Mouse (Mus musculus): ENCODE measurements around the gene Irak4.

The Irak4 gene

DNA sequence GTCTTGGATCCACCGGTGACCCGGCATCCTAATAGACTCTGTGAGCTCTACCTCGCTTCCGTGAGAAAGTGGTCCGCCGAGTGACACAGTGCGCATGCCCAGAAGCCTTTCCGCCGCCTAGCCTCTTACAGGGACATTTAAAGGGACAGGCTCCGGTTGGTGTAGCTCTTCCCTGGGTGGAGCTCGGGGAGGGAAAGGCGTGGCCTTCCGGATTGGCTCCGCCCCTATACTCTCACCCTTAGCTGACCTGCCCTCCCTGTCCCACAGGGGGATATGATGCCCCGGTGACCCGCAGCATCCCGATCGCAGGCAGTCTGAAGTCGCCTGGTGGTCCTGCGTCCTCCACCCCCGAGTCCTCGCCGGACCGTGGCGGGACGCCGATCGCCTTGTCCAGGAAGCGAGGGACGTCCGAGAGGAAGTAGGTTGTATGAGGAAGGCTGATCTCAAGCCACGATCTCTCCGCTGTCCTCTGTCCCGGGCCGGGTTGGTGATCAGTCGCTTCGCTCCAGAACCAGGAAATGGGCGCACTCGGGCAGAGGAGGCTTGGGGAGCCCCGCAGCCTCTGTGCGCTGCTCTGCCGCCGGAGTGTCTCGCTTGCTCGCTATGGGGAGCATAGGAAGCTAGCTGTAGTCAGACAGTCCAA lies at the start of gene Irak4, which contains the start of gene Pus7l:
Gene Irak4 (plus strand): TSS at position 235 of the 643 bp plus-strand sequence.
Gene Pus7l (minus strand): TSS at position 139 of the 643 bp plus-strand sequence.
- in situ Hi-C loops (cut with MboI, MseI), result no loop called here

DNA sequence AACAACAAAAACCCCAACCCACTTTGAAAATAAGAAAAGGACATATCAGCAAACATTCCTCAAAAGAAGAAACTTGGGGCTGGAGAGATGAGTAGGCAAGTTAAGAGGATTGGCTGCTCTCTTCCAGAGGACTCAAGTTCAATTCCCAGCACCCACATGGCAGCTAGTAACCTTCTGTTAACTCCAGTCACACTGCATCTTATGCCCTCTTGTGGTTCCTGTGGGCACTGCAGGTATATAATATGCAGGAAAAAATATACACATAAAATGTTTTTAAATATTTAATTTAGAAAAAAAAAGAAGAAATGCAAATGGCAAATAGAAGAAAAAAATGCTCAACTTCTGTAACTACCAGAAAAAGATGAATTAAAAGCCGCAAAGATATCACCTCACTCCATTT lies 49.0 kb upstream of the Irak4 start:
- in situ Hi-C loops (cut with MboI, MseI), result no loop called here

DNA sequence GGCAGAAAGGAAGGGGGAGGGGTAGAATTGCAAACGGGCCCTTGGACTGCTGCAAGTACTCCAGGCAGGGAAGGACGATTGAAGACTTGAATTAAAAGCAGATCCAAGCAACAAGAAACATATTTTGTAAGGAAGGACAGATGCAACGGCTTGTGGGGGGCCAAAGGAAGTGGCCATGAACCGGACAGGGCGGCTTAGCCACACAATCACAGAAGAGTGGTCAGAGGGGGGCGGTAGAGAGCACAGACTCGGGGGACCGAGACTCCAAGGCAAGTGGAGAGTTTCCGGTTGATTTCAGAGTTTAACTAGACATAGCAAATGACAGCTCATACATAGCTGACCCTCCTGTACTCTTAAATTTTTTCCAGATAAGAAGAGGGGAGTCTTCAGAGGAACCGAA lies 47.5 kb upstream of the Irak4 start:
- in situ Hi-C loops (cut with MboI, MseI), result no loop called here

DNA sequence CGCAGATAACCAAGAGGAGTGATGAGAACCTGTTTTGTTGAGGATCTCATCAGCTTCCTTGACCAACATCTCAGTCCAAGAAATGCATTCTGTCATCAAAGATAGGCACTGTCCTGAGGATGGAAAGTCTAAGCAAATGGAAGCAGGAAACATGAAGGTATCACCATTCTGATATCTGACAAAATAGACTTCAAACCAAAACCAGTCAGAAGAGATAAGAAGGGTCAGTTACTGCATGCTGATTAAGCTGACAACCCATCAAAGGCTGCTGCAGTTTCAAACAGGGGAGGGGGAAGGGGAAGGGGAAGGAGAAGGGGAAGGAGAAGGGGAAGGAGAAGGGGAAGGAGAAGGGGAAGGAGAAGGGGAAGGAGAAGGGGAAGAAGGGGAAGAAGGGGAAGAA lies 44.2 kb upstream of the Irak4 start:
- in situ Hi-C loops (cut with MboI, MseI), result no loop called here

DNA sequence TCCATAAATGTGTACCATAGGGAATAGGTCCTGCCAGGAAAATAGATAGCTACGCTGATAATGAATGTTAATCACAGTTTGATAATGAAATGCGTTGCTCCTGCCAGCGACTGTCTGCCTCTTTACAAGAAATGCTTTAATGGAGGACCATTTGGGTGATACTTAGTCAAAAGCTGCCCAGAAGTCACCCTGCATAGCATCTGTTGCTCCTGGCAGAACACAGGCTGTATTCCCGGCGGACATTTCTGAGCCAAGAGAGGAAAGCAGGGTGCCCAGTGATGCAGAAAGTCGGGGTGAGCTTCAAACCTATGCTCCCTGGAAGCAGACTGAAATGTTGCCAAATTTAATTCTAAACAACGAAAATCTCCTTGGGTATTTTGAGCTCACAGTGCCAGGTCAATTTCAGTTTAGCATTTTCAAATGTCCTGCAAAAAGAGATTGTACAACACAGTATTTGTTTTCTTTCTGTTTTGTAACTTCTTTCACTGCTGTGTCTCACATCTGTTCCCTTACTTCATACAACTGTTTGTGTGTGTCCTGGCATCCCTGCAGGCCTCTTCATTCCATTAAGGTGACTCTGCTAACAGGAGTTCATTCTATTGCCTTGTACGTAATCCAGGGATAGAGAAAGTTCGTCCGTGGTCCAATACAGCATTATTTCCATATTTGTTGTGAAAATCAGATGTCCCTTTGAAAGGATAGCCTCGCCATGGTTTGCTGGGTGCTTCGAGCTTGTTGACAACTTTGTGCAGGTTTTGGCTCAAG lies 39.8 kb upstream of the Irak4 start:
- in situ Hi-C loops (cut with MboI, MseI), result loop anchor here (25.0 kb wide), 1 partner anchor 1041 kb away; no protein-coding TSS in a partner anchor

DNA sequence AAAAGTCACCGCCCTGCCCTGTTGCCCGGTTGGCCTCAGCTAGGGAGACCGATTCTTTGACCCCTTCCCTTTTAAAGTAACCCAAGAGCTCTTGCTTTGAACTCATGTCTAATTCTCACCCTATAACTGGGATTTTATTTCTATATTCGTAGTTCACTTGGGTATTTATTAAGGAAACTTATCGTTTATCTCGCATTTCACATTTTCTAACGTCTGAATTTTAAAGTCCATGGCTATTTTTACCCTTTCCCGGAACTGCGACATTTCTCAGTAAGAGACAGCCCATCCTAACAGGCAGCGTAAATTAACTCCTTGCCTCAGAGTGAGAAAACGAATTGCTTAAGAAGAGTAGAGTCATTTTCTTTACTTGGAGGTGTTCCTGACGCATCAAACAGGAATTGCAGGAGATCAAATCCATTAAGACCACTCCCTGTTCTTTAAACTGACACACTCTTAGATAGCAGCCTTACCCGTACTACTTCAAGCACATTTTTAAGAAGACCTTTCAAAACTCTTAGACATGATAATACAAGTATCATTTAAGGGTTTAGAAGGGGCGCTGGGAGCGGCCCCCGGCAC lies 25.4 kb upstream of the Irak4 start:
- in situ Hi-C loops (cut with MboI, MseI), result loop anchor here (25.0 kb wide), 1 partner anchor 1056 kb away; no protein-coding TSS in a partner anchor

DNA sequence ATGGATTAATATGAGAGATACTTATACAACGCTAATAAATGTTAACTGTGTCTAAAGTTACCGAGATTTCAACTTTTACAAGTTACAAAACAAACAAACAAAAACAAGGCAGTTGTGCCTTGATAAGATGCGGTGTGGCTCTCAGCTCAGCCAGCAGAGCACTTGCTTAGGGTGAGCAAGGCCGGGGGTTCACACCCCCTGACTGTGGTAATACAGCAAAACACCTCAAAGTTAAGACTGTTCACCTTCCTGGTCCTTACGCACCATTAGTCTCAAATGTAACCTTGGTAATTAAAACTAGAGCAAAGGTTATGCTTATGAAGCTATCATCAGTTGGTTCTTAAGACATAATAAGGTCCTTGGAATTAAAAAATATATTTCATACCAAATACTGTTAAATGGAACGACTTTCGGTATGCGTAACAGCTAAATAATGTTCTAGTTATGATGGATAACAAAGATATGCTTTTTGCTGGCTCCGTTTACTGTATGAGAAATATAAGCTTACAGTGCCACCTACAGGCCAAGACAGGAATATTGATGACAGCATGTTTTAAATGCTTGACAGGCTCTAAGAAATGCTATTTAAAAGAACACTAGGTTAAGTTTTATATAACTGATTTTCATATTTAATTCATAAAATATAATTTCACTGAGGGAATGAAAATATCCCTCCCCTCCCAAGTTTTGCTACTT lies 23.1 kb upstream of the Irak4 start:
- in situ Hi-C loops (cut with MboI, MseI), result loop anchor here (25.0 kb wide), 1 partner anchor 1058 kb away; no protein-coding TSS in a partner anchor

DNA sequence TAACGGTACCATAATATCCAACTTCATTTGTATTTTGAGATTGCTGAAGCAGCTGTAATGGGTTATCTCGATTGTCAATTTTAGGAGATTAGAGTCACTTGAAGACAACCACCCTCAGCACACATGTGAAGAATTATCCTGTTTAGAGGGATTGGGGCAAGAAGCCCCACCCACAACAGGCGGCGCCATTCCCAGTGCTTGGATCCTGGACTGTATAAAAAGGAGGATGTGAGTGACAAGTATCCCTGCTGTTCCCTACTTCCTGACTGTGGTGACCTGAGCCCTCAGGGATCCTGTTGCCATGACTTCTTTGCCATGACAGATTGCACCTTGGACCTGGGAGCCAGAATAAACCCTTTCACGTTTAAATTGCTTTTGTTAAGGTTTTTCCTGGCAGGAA lies 22.5 kb upstream of the Irak4 start:
- in situ Hi-C loops (cut with MboI, MseI), result loop anchor here (25.0 kb wide), 1 partner anchor 1059 kb away; no protein-coding TSS in a partner anchor

DNA sequence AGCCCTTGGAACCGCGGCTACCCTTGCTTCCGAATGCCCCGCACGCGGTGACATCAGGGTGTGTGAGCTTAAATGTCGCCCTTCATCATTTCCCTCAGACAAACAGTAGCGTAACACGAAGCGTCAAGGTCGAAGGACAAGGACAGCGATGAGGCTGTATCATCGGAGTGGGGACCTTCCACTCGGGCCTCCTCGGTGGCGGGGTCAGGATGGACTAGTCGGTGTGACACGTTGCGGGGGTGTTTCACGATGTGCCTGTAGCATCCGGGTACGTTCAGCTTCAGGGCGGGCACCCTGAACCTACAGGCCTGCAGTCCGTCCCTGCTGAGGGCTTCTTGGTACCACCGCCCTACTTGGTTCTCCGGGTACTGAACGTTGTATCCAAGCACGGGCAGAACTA lies 20.2 kb upstream of the Irak4 start:
- in situ Hi-C loops (cut with MboI, MseI), result loop anchor here (25.0 kb wide), 1 partner anchor 1061 kb away; no protein-coding TSS in a partner anchor

DNA sequence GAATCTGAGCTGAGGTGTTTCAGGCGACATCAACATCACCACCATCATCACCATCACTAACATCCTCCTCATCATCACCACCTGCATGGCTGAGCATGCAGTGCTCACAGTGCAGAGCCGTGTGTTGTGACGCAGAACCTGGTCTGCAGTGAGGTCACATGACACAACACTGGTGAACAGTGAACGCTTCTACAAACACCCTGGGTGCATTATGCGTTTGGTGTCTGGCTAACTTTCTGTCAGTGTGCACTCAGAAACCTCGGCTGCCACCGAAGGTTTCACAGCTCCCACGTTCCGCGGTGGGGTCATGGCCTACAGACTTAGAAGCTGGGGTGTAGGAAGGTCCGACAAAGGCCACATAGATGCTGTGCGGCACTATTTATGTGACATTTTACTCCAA lies 18.5 kb upstream of the Irak4 start:
- in situ Hi-C loops (cut with MboI, MseI), result loop anchor here (25.0 kb wide), 1 partner anchor 1063 kb away; no protein-coding TSS in a partner anchor

DNA sequence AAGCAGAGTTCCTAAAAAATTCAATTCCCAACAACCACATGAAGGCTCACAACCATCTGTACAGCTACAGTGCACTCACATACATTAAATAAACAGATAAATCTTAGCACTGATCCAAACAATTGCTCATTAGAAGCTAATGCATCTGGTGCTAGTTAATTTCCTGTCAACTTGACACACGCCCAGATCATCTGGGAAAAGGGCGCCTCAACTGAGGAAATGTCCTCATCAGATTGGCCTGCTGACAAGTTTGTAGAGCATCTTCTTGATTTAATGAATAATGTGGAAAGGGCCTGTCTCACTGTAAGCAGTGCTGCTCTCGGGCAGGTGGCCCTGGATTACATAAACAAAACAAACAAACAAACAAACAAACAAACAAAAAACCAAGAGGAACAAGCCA lies 12.9 kb upstream of the Irak4 start:
- in situ Hi-C loops (cut with MboI, MseI), result no loop called here

DNA sequence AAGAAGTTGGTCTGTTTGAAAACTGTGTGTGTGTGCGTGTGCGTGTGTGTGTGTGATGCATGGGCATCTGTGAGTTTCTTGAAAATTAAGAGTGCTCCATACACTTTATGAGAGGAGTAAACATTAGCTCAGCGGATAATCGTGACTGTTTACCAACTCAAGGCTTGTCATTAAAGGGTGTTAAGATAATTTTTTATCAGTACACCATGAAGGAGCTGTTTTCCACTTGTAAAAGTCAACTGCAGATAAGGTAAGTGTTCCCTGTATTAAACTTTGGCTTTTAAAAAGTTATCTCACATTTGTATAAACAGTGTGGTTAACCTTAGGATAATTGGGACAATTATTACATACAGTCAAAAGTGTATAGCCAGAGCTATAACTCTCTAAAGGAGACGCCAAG lies 11.1 kb upstream of the Irak4 start:
- in situ Hi-C loops (cut with MboI, MseI), result no loop called here

DNA sequence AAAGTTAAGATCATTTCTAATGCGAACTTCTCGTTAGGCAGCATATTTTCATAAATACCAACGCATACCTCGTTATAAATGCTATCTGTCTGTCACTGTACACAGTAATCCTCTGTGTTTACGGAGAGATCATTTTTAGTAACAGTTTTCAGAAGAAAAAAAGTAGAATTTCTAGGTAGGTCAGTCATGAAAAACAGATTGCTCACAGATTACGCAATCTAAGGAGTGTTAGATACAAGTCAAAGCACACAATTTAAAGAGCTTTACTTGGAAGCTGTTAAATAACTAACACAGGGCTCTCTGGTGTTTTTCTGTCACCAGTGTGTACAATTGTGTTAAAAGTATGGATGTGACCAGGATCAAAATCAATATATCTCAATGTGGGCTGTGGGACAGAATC lies 10.5 kb upstream of the Irak4 start:
- in situ Hi-C loops (cut with MboI, MseI), result no loop called here

DNA sequence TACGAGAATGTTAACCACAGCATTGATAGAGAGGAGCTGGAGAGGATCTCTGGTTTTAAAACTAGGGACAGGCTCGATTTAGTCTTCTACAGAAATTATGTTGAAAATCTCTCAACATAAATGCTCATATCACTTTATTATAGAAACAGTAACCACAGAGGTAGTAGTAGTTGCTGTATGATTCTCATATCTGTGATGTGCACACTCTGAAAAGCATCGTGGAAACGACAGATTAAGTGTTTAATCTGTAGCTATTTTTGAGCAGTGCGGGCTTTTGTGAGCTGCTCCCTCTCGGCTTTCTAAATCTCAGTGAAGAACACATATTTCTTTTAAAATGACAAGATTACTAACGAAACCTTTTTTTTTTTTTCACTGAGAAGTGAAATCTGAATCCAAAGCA lies 7.9 kb upstream of the Irak4 start:
- in situ Hi-C loops (cut with MboI, MseI), result no loop called here

DNA sequence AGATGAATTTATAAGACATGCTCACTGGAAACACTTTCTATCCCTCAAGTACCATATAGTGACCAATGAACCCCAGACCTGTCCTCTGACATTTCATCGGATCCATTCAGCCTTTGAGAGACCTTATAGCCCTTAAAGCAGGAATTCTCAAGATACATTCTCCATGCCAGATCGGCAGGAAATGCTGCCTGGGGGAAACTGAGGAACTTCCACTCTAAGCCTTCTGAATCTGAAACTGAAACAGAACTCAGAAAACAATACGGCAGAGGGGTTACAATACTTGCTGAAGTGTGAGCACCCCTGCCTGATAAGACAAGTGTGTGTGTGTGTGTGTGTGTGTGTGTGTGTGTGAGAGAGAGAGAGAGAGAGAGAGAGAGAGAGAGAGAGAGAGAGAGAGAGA lies 4.1 kb upstream of the Irak4 start:
- in situ Hi-C loops (cut with MboI, MseI), result no loop called here

DNA sequence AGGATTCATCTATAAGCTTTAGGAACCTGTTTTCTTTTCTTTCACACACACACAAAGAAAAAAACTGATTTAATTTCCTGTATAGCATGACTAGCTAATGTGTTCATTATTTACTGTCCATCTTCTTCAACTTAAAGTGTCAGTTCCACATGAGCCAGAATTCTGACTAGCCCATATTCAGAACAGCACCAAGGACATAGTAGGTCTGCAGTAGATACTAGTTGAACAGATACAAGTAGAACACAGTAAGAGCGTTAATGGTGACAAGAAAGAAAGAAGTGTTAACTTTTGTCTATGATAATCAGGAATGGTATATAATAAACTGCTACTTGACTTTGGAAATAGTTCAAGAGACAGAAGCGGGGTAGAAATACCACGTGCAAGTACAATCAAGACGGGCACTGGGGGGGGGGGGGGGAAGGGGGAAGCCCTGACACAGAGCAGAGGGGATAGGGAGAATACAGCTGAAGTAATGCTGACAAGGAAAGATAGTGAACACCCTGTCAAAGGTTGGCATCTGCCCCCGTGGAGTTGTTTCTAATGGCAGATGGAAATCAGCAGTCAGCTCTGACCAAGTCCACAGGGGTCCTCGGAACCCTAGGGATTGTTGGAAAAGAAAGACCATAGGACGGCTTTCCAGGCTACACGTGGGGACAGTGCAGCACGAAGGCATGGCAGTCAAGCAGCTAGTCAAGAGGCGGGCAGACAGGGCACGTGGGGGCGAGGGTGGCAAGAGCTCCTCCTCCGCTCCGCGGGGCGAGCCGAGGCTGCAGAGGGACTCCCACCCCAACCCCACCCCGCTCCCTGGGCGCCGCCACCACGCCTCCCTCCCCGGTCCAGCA lies 655 bp upstream of the Irak4 start:
- in situ Hi-C loops (cut with MboI, MseI), result no loop called here

DNA sequence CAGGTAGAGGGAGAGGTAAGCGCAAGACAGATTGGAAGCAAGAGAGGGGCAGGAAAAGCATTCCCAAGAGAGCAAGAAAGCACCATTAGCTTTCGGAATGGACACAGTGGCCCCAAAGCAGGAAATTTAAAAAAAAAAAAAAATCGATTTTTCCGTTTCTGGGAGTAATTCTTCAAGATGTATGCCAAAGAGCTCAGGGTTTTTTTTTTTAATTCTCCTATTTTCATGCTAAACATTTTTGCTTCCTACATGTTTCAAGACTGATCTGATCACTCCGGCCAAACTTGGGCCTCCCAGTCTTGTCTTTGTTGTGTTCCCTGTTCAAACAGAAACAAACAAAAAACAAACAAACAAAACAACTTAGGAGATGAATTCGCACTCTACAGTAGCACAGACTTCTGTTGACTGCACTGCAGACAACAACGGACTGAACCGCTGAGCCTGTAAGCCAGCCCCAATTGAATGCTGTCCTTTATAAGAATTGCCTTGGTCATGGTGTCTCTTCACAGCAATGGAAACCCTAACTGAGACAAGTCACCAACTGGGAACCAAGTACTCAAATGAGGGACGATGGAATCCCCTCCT lies 701 bp downstream of the Irak4 start:
- in situ Hi-C loops (cut with MboI, MseI), result no loop called here

DNA sequence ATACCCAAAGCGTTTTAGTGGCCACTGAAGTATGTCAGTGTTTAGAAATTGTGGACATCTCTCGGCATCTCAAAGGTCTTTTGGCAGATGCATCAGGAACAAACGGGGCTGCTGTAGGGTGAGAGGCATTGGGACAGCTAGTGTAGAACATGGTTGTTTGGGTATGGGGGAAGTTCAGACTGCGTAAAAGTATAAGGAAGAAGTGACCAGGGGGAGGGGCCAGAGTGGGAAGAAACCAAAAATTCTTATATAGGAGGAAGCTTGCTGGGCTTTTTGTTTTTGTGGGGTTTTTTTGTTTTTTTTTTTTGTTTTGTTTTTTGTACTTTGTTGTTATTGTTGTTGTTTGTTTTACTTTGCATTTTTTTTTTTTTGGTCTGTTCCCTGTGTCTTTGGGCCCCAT lies 1.4 kb downstream of the Irak4 start:
- in situ Hi-C loops (cut with MboI, MseI), result loop anchor here (5.0 kb wide), 1 partner anchor 57 kb away; no protein-coding TSS in a partner anchor

DNA sequence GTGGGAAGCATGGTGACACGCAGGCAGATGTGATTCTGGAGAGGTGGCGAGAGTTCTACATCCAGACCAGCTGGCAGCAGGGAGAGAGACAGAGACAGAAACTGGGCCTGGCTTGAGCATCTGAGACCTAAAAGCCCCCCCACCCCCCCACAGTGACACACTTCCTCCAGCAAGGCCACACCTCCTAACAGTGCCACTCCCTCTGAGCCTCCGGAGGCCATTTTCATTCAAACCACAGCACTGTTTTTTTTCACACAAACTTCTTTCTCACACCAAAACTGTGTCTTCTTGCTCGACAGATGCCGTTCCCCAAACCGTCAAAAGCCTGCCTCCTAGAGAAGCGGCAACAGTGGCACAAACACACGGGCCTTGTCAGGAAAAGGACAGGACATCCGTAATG lies 10.1 kb downstream of the Irak4 start:
- in situ Hi-C loops (cut with MboI, MseI), result no loop called here

DNA sequence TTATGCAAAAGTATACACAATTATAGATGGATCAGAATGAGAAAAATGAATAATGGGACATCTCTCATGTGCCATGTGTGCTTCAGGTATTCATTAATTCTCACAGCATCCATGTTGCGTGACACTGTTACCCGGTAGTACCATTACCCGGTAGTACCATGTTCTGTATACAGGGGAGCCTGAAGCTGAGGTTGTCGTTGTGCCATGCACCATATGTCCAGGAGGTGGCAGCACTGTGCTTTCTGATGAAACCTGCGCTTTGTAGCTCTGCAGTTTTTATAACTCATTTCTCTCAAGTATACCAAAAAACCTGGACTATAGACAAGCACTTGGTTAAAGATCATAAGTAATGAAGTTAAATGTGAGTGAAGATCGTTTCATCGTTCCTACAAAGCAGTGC lies 14.0 kb downstream of the Irak4 start:
- in situ Hi-C loops (cut with MboI, MseI), result loop anchor here (5.0 kb wide), 1 partner anchor 105 kb away; no protein-coding TSS in a partner anchor

Data from regulatory T cell (primary cell).